Mouse (Mus musculus) layer of hippocampus, postnatal 10 days (tissue): ENCODE measurements at regions not wholly inside any gene's neighbourhood (a gene's known extent, or its start where the extent isn't known, plus 50 kb on each side); places are given as distances from the start of the nearest gene placed in this dataset.

Experiments used
- DNase-seq, 2 experiments: peaks; one replicate each; pipeline ENCODE4 v3.0.0; 2021; ENCODE audit warnings: low spot score in 2 of 2

DNA sequence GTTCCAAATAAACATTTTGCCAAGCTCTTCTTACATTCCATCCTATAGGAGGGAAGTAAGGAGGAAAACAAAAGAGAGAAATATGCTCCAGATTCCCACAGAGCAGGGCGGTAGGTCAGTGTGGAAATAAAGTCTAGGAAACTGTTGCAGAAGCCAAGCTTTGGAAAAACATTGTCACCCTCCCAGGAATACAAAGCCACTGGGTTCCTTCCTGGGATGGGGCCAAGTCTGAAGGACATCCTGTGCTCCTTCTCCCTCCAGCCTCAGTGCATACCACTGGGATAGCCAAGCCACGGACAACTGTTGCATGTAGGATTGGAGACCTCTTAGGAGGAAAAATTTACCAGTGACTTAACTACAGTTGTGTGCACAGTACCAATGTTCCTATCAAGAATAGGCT lies 195.8 kb upstream of the Cdyl start:
- DNase-seq = no peak

DNA sequence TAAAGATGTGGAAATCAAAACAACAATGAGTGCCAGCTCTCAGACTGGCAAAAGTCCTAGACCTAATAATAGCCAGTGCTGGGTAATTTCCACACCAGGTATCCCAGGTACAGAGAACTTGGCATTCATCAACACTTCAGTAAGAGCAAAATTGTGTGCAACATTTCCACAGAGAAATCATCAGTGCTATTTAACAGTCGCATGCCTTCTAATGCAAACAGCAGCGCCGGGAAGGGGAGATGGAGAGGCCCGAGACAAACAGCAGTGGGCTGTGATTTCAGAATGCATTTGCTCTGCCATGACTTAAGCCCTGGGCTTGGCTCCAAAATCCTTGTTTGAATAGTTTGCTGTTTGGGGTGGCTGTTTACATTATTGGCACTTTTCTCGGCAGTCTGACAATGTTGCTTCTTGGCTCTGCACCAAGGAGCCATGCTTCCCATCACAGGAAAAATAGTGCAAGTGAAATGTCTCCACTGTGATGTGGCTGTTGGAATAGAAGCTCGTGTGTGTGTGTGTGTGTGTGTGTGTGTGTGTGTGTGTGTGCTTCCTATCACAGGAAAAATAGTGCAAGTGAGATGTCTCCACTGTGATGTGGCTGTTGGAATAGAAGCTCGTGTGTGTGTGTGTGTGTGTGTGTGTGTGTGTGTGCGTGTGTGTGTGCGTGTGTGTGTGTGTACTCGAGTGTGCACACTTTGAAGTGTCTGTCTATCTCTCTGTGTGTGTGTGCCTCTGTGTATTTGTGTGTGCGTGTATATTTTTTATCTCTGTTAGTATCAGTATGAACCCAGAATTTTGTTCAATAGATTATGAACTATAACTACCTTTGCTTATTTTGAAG lies 190.1 kb upstream of the Cdyl start:
- DNase-seq = peak in 1 of 2 experiments; percentile 24

DNA sequence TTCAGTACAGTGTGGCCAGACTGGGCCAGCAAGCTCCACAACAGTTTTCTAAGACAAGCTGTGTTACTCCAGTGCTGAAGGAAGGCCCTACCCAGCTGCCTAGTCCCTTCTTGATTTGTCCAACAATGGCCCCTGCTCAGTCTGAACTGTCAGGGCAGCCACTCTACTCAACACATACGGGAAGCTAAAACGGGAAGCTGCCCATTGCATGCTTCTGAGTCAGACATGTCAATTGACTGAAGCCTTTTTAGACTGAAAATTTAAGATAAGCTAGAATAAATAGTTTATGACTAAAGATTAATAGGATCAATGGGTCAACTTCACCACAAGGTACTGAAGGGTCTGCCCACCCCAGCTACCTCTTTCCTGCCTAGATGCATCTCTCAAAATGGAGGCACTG lies 181.4 kb upstream of the Cdyl start:
- no peak for DNase-seq

DNA sequence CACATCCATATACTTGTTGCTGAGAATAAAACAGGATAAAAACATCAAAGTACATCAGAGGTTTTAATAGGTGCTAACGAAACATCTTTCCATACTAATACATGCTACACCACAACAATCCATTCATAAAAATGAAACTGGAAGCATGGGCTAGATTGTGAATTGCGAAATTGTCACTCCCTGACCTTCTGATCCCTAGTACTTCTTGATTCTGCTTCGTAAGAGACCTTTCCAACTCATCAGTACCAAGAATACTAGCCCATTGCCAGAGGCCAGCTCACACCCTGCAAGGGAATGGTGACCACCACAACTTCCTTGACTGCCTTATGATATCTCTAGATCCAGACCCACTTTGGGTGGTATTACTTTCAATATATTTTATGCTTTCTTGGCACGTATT lies 177.3 kb upstream of the Cdyl start:
- DNase-seq = no peak

DNA sequence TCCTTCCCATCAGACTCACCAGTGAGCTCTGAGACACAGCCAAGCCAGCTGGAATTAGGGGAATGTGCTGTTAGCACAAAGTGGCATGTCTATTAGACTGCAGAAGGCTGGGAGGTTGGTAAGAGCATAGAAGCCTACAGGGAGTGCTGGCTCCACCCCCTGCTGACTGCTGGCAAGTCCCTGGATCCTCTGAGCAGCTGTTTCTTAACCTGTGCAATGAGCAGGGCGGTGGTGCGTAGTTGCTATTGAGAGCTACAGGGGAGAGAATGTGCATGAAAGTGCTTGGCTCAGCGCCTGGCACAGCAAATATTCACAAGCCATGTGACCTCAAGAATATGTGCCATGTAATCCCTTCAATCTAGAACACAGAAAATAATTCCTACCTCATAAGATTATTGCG lies 173.5 kb upstream of the Cdyl start:
- peak in 1 of 2 experiments; percentile 12 for DNase-seq

DNA sequence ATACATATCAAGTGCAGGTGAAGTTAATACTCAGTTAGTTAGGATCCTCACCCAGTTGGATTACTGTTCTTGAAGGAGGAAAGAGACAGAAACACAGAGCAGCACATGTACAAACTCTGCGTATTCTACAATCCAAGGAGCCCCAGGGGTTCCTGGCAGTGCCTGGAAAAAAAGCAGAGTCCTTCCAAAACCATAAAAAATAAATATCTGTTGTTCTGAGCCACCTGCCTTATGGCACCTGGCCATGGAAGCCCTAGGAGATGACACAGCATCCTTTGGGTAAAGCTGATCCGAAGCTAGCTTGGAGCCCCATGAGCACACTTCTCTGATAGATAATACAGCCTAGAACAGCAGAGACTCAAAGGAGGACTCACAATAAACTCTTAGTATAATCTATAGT lies 159.9 kb upstream of the Cdyl start:
- no peak for DNase-seq

DNA sequence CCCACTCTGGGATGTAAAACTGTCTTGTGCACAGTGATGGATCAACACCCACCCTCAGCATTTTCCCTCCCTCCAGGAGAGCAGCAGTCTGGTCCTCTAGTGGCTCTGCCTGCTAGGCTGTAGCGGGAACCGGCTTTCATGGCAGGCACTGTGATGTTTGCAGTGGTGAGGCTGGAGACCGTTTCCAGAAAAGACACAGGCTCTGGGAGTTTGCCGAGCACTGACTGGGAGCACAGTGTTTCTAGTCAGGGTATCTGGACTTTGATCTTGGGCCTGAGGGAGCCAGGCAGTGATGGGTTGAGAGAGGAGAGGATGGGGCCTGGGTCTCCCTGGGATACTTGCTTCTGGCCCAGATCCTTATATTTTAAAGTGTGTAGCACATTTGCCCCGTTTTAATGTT lies 158.7 kb upstream of the Cdyl start:
- DNase-seq = peak in 1 of 2 experiments; percentile 35

DNA sequence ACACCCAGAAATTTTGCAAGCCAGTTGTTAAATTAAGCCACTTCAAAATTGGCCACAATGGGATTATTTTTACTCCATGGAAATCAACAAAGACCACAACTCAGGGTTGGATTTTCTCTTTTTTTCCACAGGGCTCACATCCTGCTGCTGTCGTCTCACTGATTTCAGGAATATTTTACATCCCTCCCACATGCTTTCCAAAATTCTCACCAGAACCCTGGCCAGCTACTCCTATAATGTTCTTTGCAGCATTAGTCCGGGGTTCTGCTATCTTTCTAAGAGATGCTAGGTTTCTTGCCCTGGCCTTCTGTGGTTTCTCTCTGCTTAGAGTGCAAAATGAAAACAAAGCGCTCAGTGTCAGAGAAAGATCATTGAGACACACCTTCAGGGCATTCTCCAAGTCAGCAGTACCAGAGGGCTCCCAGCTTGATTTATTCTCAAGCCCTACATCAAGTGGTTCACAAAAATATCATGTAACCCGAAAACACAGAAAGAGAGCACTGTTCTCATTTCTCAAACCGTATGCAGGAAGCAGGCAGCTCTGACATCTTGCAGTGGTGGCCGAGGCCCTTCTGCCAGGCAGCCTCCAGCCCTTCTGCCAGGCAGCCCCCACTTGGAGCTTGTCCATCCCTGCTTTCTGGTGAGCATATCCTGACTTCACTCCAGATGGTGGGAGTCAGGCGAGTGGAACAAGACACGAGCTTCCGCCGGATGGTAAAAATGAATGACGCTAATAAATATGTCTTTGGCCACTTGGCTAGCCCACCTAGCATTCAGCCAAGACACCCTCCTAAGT lies 158.1 kb upstream of the Cdyl start:
- DNase-seq = peak; percentile 71 to 77

DNA sequence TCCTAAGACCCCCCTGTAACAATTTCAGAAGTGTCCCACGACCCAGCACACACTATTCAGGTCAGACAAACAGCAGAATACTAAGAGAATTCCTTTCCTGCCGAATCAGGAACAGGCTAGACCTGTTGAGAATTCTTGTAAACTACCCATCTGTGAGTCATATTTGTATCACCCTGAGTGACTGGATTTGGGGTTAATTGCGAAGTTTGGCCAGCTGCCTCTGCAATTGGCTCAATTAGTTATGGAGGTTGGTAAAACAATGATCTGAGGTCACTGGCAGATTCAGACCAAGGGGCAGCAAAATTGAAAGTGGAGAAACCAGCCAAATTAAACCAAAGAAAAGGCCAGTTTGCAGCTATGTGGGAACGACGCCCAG lies 157.5 kb upstream of the Cdyl start:
- peak; percentile 64 to 71 for DNase-seq

DNA sequence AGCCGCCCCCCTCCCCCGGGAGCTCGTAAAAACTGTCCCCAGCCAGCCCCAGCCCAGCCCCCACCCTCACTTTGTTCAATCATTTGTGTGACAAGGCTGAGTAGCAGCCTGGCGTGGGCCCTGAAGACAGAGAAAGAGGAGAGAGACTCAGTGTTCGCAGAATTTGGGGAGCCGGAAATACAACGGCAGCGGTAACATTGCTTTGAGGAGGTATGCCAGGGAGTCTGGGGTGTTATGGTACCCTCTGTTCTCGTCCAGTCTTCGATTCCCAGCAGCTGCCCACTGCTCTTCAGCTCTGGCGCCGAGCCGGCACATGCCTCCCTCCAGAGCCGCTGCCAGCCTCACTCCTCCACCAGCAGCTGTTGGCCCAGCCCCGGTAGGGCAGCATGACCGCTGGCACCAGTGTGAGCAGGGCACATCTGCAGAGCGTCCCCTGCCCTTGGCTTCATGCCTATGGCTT lies 156.2 kb upstream of the Cdyl start:
- peak; percentile 76 to 77 for DNase-seq

DNA sequence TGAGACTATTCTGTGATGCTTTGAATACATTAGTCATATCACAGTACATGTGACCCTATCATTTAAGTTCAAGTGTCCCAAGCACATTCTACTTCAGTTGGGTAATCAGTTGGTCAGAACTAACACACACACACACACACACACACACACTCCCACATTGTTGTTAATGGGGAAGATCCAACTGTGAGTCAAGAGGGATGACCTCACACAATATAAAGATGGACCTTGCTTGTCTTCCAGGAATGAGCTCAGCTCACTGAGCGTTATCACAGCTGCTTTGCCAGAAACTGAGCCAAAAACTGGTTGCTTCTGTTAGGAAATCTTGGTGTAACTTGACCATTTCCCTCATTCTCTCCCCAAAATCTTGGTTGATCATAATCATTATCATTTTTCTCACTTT lies 152.4 kb upstream of the Cdyl start:
- no peak for DNase-seq

DNA sequence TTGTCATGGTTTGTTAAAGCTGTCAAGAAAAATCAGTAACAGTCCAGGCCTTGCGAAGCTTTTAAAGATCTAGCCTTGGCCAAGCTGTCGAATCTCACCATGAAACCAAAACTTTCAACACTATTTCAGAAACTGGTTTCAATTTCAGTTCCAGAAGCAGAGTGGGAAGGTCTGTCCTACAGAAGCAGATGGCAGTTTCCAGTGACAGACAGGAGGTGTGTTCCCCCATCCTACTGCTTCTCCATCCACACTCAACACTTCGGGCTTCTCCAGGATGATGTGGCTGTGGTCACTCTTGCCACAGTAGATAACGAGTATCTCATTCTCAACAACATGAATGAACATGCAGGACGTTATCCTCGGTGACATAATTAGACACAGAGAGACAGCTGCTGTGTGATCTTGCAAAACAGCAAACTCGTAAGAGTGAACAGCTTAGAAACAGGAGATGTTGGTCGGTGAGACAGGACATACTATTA lies 147.6 kb upstream of the Cdyl start:
- DNase-seq = no peak

DNA sequence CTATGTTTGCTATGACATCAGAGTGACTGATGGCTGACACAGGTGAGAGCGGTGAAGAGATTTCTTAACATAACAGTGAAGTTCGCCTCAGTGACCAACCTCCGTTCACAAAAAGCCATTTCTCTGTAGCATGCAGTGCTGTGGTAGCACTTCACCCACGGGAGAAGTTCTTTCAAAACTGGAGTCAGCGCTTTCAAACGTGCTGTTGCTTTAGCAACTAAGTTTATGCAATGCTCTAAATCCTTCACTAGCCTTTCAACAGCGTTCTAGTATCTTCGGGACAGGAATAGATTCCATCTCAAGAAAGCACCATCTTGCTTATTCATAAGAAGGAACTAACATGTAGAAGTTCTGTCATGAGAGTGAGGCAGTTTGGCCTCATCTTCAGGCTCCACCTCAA lies 146.5 kb upstream of the Cdyl start:
- DNase-seq = no peak

DNA sequence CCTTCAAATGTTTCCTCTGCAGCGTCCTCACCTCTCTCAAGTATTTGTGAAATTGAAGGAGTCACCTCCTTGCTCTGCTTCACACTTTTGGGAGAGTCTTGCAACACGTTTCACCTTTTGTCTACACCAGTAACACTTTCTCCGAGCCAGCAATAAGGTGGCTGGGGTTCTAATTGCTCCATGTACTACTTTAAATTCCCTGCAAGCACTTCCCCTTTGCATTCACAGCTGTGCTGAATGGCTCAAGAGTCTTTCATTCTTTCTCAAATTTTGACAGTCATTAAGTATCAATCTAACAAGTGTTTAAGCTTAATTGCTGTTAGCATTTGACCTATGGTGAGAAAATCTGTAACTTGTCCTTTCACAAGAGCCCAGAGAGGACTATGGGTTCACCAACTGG lies 144.3 kb upstream of the Cdyl start:
- DNase-seq = no peak

DNA sequence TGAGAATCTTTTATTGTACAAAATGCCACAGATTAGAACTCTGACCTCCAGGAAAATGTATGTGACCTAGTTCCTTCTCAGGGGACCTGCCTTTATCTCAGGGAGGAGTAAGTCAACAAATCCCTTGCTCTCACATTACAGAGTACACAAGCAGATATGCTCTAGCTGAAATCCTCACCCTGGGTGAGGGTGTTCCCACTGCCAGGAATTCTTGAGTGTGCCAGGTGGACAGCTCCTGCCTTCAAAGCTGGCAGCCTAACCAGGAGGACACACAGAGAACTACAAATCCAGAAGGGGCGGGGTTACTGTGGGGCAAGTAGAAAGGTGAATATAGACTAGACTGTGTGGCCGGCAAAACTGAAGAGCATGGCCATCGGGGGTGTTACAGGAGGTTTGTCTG lies 141.9 kb upstream of the Cdyl start:
- no peak for DNase-seq

DNA sequence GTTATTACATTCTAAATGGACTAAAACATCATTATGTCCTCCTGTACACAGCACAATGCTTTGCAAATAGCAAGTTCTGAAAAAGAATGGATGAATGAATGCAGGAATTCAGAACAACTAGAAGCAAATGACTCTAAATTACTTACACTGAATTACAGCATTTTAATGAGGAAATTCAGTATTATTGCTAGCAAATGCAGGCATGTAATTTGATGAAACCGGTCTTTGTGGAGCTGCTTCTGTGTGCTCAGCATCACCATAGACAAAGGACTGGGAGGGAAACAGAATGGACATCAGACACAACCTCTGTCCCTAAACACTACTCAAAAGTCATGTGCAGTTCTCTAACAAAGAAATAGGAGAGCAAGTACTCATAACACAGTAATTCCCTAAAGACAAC lies 137.4 kb upstream of the Cdyl start:
- no peak for DNase-seq

DNA sequence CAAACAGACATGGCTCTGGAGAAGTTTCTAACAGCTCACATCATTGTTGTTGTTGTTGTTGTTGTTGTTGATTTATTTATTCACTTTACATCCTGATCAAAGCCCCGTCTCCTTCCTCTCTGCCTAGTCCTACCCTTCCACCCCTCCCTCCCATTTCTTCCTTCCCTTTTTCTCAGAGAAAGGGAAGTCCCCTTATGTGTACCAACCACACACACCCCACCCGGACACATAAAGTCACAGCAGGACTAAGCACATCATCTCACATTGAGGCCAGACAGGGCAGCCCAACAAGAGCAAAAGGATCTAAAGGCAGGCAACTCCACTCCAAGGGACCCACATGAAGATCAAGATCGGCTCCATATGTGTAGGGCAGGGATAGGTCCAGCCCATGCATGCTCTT lies 130.1 kb upstream of the Cdyl start:
- DNase-seq = no peak

DNA sequence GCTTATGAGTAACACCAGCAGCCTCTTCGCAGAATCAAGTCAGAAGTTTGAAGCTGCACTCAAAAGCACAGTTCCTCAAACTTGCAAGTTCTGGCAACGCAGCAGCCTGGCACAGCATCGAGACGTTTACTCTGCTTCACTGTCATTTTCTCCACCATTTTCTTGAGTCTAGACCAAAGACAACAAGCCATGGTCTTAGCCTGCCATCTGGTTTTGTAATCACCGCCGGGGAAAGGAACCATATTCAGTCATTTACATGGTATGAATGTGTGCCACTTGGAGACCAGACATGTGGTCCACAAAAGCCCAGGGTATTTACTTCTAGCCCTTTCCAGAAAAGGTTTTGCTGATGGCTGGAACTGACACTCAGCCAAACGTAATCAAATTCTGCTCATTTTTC lies 122.5 kb upstream of the Cdyl start:
- no peak for DNase-seq

DNA sequence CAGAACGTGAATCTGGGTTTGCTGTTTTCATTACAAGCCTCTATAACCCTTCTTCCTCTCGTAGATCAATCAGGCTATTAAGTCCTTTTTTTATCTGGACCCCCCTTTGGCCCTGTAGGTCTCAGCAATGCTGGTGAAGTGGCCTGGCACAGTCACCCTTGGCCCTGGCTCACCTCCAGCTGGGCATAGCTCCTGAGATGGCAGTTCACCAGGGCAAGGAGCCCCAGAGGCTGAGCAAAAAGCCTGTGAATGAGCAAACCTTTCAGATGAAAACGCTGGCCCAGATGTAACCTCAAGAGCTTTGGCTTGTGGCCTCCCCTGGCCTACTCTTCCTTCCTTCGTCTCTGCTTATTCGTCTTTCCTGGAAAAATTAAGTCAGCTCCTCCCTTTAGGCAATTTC lies 121.7 kb upstream of the Cdyl start:
- peak; percentile 36 to 47 for DNase-seq

DNA sequence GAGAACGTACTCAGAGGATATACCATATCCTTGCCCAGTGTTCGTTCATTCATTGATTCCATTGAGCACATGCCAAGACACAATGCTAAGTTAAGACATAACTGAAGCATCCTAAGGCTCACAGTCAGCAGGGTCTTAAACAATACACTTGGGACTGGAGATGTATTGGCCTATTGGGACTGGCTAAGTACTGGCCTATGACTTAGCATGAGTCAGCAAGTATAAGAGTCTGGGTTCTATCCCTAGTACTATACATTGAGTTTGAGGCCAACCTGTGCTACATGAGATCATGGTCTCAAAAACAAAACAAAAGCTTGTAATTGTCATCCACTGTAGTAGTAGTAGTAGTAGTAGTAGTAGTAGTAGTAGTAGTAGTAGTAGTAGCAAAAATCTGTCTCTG lies 119.2 kb upstream of the Cdyl start:
- DNase-seq = no peak

DNA sequence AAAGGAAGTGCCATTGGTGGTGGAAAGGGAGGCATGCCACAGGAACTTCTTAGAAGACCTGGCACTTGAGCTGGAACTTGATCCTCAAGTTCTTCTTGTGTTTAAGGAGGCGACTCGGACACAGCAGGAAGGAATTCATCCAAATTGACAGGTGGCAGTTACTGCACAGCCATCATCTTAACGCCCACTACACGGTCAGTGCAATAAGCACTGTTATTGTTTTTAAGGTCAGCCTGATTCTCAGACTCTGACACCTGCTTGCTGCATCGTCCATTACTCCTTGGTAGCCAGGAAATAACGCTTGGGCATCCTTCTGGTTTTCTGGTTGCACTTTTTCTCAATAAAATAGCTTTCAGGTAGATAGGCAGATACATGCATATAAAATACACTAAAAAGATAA lies 118.6 kb upstream of the Cdyl start:
- no peak for DNase-seq

DNA sequence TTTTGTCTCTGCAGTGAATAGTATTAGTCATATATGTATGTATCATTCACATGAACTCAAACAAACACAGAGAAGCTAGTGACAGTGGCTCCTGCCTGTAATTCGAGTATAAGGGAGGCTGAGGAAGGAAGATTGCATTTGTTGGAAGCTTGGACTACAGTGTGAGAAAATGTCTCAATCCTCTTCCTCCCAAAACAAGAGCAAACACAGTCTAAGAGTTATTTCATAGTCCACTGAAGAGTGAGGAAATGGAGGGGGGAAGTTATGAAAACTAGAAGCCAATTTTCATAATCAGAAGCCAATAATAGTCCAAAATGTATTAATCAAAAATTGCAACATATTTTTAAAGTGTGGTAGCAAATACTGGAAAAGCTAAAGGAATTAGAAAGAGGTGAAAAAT lies 95.6 kb upstream of the Cdyl start:
- no peak for DNase-seq

DNA sequence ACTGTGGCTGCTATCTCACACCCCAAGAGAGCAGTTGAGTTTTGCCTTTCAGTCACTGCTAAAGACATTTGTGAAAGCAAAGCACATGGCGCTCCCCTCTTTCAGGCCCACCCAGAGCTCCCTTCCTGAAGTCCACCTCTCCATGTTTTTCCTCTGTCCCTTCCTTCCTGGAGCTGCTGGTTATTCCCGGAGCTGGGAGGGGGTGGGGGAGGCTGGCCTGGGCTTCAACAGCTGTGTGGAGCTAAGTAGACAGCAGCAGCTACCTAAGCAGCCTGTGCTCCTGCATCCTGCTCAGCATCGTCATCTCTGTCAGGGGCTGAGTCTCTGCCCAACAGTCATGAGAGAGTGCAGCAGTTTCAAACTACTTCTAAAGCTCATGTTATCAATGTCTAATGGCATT lies 78.0 kb upstream of the Cdyl start:
- DNase-seq = no peak
